Mouse (Mus musculus): ENCODE measurements around the gene Gm10392.

DNA sequence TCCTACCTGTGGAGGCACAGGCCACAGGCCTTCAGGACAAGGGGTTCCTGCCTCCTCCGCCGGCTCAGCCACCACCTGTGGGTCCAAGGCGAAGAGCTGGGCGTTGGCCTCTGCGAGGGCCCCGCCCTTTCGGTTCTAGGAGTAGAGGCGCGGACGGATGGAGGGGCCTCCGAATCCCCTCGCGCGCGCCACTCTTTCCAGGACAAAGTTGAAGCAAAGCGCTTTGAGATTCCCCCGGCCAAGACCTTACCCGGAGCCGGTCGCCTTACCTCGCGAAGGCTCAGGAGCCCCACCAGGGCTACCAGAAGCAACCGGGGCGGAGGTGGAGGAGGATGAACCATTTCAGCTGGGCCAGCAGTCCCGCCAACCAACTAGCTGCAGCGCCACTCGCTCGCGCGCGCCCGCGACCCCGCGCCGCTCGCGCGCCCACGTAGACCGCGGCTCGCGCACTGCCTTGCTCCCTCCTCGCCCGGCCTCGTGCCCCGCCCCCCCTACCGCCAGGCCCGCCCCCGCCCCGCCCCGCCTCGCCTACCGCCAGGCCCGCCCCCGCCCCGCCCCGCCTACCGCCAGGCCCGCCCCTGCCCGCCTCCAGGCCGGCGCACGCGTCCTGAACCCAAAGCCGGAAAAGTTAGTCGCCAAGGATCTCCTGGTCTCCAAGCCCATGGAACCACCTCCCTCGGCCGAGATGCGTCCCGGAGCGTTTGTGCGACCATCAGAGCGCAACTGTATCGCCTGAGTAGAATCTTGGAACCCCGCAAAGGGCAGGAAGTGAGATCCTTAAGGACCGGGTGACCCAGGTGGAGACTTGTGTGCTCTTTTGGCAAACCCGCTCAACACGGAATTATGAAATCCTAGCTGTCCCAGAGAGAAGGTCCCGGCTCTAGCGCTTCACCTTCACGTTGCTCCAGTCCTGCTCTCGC, 5.8 kb downstream of the Gm10392 start:
- TF ChIP-seq CTCF (IDR thresholded peaks at IDR 0.05; ENCODE audit: low read depth) (no peak), EP300 (optimal IDR thresholded peaks at IDR 0.05) (no peak)

All from stomach, postnatal 0 days (tissue).